Mouse (Mus musculus) testis, adult 2 months (tissue): ENCODE data around the gene Srp54c.

Experiments
- CTCF ChIP-seq: fragments of 200-500 bp; IDR thresholded peaks from 2 replicates; pipeline ENCODE4 v1.5.1; 2012; ENCODE audit warnings: low read depth, mild to moderate bottlenecking, inconsistent platforms, low read length, moderate library complexity; ENCODE audit not compliant: control insufficient read depth, insufficient read depth, insufficient replicate concordance
- POLR2A ChIP-seq: fragments of 200-500 bp; IDR thresholded peaks from 2 replicates; pipeline ENCODE4 v1.6.1; 2012; ENCODE audit warnings: low read depth, mild to moderate bottlenecking, inconsistent platforms, low read length, moderate library complexity; ENCODE audit not compliant: control insufficient read depth

DNA sequence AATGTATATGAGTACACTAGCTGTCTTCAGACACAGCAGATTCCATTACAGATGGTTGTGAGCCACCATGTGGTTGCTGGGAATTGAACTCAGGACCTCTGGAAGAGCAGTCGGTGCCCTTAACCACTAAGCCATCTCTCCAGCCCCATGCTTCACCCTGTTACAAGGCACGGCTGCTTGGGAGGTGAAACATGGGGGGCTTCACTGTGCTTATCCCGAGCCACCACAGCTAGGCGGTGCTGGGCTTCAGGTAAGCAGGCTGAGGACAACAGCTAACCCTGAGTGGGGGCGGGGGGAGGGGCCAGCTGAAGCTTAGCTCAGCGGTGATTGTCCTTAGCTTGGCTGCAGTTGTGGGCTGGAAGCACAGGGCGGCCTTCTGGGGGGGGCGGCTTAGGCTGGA, 79.5 kb downstream of the Srp54c start:
- no peak for TF ChIP-seq CTCF
- TF ChIP-seq POLR2A: no peak
